Mouse (Mus musculus): ENCODE measurements at regions not wholly inside any gene's neighbourhood (a gene's known extent, or its start where the extent isn't known, plus 50 kb on each side); places are given as distances from the start of the nearest gene placed in this dataset.

DNA sequence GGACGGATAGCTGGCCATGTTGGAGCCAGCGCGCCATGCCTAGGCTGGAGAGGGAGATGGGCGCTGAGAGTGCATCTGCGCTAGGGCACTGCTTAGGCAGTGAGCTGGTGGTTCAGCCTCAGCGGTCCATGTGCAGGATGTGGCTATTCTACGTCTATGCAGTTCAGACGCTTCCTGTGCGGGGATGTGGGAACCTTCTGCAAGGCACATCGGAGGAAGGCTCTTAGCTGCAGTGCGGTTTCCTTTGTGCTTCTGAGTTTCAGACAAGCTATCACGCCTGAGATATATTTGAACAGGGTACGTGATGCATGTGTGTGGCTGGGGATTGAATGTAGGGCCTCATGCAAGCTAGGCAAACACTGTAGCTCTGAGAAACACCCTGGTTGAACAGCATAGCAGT lies 54.4 kb upstream of the Lrpprc start:
- no peak for TF ChIP-seq CTCF (IDR thresholded peaks at IDR 0.05; ENCODE audit: low read depth)
- no peak overlapping the region; the same call in 1 of the 2 replicates for H3K27ac ChIP-seq (ENCODE audit: low read depth, low read length)
- ATAC-seq: no peak
- no peak overlapping the region for H3K4me3 ChIP-seq (ENCODE audit: low read depth, low read length)
- H3K9me3 ChIP-seq (ENCODE audit: control insufficient read depth): no peaks in the 10 kb centered on the region
- H3K36me3 ChIP-seq (ENCODE audit: control insufficient read depth, insufficient read depth): no peaks in the 10 kb centered on the region
- no peak overlapping the region for H3K9ac ChIP-seq (ENCODE audit: low read depth, low read length)
- no peak overlapping the region for H3K4me2 ChIP-seq (replicated peaks; ENCODE audit: low read depth)
- 80% methylated on average over 13 of the region's 13 CpGs for WGBS
- H3K27me3 ChIP-seq (replicated peaks; ENCODE audit: control insufficient read depth, insufficient read depth, low read length): no peaks in the 10 kb centered on the region
- no peaks in the 10 kb centered on the region for H3K4me1 ChIP-seq (replicated peaks; ENCODE audit: control insufficient read depth, insufficient read depth, low read length)

DNA sequence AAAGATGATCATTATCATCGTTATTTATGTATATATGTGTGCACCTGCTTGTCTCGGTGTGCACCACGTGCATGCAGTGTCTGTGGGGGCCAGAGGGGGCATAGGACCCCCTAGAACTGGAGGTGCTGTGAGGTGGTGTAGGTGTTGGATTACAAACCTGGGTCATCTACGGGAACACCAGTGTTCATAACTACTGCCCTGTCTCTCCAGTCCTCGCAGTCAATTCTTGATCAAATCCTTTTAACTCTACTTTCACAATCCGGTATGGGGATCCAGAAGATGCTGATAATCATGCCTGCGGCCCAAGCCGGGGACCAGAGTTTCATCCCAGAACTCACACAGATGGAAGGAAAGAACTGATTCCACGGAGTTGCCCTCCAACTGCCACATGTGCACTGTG lies 55.6 kb upstream of the Lrpprc start:
- no peak for ATAC-seq
- H3K9ac ChIP-seq (ENCODE audit: low read depth, low read length): no peak overlapping the region
- 87% methylated on average over 9 of the region's 9 CpGs for WGBS
- no peak overlapping the region for H3K27ac ChIP-seq (ENCODE audit: low read depth, low read length)
- no peak overlapping the region for H3K4me2 ChIP-seq (replicated peaks; ENCODE audit: low read depth)
- H3K4me1 ChIP-seq (replicated peaks; ENCODE audit: control insufficient read depth, insufficient read depth, low read length): no peaks in the 10 kb centered on the region
- H3K36me3 ChIP-seq (ENCODE audit: control insufficient read depth, insufficient read depth): no peaks in the 10 kb centered on the region
- H3K27me3 ChIP-seq (replicated peaks; ENCODE audit: control insufficient read depth, insufficient read depth, low read length): no peaks in the 10 kb centered on the region
- H3K4me3 ChIP-seq (ENCODE audit: low read depth, low read length): no peak overlapping the region
- no peak for TF ChIP-seq CTCF (IDR thresholded peaks at IDR 0.05; ENCODE audit: low read depth)
- no peaks in the 10 kb centered on the region for H3K9me3 ChIP-seq (ENCODE audit: control insufficient read depth)

GRCm38 (mm10) chr17:84848385-84849030 lies 57.9 kb upstream of the Lrpprc start:
- no peak for TF ChIP-seq CTCF (IDR thresholded peaks at IDR 0.05; ENCODE audit: low read depth)
- H3K4me3 ChIP-seq (ENCODE audit: low read depth, low read length): no peak overlapping the region
- no peak overlapping the region for H3K27ac ChIP-seq (ENCODE audit: low read depth, low read length)
- H3K4me2 ChIP-seq (replicated peaks; ENCODE audit: low read depth): no peak overlapping the region
- H3K27me3 ChIP-seq (replicated peaks; ENCODE audit: control insufficient read depth, insufficient read depth, low read length): no peaks in the 10 kb centered on the region
- no peaks in the 10 kb centered on the region for H3K4me1 ChIP-seq (replicated peaks; ENCODE audit: control insufficient read depth, insufficient read depth, low read length)
- no peaks in the 10 kb centered on the region for H3K36me3 ChIP-seq (ENCODE audit: control insufficient read depth, insufficient read depth)
- no peaks in the 10 kb centered on the region for H3K9me3 ChIP-seq (ENCODE audit: control insufficient read depth)
- no peak for ATAC-seq
- 55% methylated on average over 14 of the region's 14 CpGs for WGBS
- H3K9ac ChIP-seq (ENCODE audit: low read depth, low read length): no peak overlapping the region

DNA sequence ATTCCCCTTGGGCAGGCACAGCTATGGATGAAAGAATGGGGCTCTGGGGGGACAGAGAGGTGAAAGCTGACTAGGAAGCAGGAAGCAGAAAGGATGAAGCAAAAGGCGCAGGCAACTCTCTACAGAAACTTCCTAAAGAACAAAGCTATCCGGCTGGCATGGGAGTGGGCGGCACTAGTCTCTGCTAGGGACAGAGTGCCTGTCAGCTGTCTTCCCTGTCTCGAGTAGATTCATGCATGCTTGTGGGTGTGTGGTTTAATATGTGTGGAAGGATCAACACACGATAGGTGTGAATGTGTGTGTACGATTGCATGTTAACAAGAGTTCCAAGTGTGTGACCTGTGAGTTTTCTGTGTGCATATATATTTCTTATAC lies 58.4 kb upstream of the Lrpprc start:
- H3K9ac ChIP-seq (ENCODE audit: low read depth, low read length): no peak overlapping the region
- no peaks in the 10 kb centered on the region for H3K4me1 ChIP-seq (replicated peaks; ENCODE audit: control insufficient read depth, insufficient read depth, low read length)
- H3K27me3 ChIP-seq (replicated peaks; ENCODE audit: control insufficient read depth, insufficient read depth, low read length): no peaks in the 10 kb centered on the region
- no peak for ATAC-seq
- H3K36me3 ChIP-seq (ENCODE audit: control insufficient read depth, insufficient read depth): no peaks in the 10 kb centered on the region
- H3K27ac ChIP-seq (ENCODE audit: low read depth, low read length): no peak overlapping the region
- H3K4me2 ChIP-seq (replicated peaks; ENCODE audit: low read depth): no peak overlapping the region
- H3K4me3 ChIP-seq (ENCODE audit: low read depth, low read length): no peak overlapping the region
- 73% methylated on average over 6 of the region's 6 CpGs for WGBS
- no peak for TF ChIP-seq CTCF (IDR thresholded peaks at IDR 0.05; ENCODE audit: low read depth)
- no peaks in the 10 kb centered on the region for H3K9me3 ChIP-seq (ENCODE audit: control insufficient read depth)

DNA sequence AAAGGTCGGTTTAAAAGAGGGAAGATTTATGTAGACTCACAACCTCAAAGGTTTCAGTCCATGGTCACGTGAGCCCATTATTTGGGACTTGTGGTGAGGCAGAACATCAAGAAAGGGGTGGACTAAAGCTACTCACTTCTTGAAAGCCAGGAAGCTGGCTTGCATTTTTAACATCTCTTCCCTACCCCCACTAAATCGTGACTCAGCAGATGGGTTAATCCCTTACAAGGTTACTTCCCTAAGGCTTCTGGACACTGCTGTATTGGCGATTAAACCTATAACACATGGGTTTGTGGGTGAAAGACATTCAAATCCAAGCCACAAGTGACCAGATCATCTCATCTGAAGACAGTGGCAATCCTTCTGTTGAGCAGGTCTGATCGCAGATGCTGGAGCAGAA lies 59.9 kb upstream of the Lrpprc start:
- Histone ChIP-seq H3K27ac (ENCODE audit: low read depth, low read length) (no peak overlapping the region), H3K27me3 (replicated peaks; ENCODE audit: control insufficient read depth, insufficient read depth, low read length) (no peaks in the 10 kb centered on the region), H3K36me3 (ENCODE audit: control insufficient read depth, insufficient read depth) (no peaks in the 10 kb centered on the region), H3K9ac (ENCODE audit: low read depth, low read length) (no peak overlapping the region), H3K9me3 (ENCODE audit: control insufficient read depth) (no peaks in the 10 kb centered on the region), H3K4me3 (ENCODE audit: low read depth, low read length) (no peak overlapping the region), H3K4me2 (replicated peaks; ENCODE audit: low read depth) (no peak overlapping the region), H3K4me1 (replicated peaks; ENCODE audit: control insufficient read depth, insufficient read depth, low read length) (no peaks in the 10 kb centered on the region)
- ATAC-seq: no peak
- 71% methylated on average over 5 of the region's 5 CpGs for WGBS
- TF ChIP-seq CTCF (IDR thresholded peaks at IDR 0.05; ENCODE audit: low read depth): no peak

DNA sequence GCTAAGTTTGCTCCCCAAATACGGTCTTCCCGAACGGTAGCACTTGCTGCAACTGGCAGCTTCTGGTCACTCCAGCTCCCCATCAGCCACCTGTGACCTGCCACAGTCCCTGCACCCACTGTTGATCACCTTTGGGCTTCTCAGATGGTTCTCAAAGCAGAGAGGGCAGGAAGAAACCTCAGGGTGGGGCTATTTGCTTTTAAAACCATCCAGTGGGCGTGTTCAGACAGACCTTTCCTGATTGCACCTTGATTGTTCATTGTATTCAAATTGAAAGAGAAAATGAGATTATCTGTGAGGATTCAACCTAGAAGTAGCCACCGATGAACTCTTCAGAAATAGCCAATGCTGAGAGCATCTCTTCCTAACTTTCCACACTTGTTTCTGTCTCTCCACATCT lies 60.3 kb upstream of the Lrpprc start:
- no peak overlapping the region for H3K27ac ChIP-seq (ENCODE audit: low read depth, low read length)
- H3K9me3 ChIP-seq (ENCODE audit: control insufficient read depth): no peaks in the 10 kb centered on the region

GRCm38 (mm10) chr17:84856971-84857370 lies 66.4 kb upstream of the Lrpprc start:
- H3K4me3 ChIP-seq (ENCODE audit: low read depth, low read length): no peak overlapping the region
- no peaks in the 10 kb centered on the region for H3K27me3 ChIP-seq (replicated peaks; ENCODE audit: control insufficient read depth, insufficient read depth, low read length)
- no peak overlapping the region for H3K9ac ChIP-seq (ENCODE audit: low read depth, low read length)
- H3K9me3 ChIP-seq (ENCODE audit: control insufficient read depth): no peaks in the 10 kb centered on the region
- no peaks in the 10 kb centered on the region for H3K36me3 ChIP-seq (ENCODE audit: control insufficient read depth, insufficient read depth)
- no peaks in the 10 kb centered on the region for H3K4me1 ChIP-seq (replicated peaks; ENCODE audit: control insufficient read depth, insufficient read depth, low read length)
- no peak overlapping the region for H3K27ac ChIP-seq (ENCODE audit: low read depth, low read length)
- WGBS: 82% methylated on average over 6 of the region's 6 CpGs
- no peak for TF ChIP-seq CTCF (IDR thresholded peaks at IDR 0.05; ENCODE audit: low read depth)
- no peak overlapping the region for H3K4me2 ChIP-seq (replicated peaks; ENCODE audit: low read depth)
- no peak for ATAC-seq

More for the DNA sequence above, 60.3 kb upstream of the Lrpprc start:
- Histone ChIP-seq H3K9ac (ENCODE audit: low read depth, low read length) (no peak overlapping the region), H3K4me2 (replicated peaks; ENCODE audit: low read depth) (no peak overlapping the region), H3K36me3 (ENCODE audit: control insufficient read depth, insufficient read depth) (no peaks in the 10 kb centered on the region), H3K27me3 (replicated peaks; ENCODE audit: control insufficient read depth, insufficient read depth, low read length) (no peaks in the 10 kb centered on the region), H3K4me3 (ENCODE audit: low read depth, low read length) (no peak overlapping the region), H3K4me1 (replicated peaks; ENCODE audit: control insufficient read depth, insufficient read depth, low read length) (no peaks in the 10 kb centered on the region)
- WGBS: 68% methylated on average over 5 of the region's 5 CpGs
- peak; percentile 16; the same call in 1 of the 2 replicates for TF ChIP-seq CTCF (IDR thresholded peaks at IDR 0.05; ENCODE audit: low read depth)
- no peak for ATAC-seq

Data from intestine, postnatal 0 days (tissue).